Mouse (Mus musculus) midbrain, embryonic 14.5 days (tissue): ENCODE results near the gene Pde10a. TPM values are rescaled to one million over a fixed set of nuclear protein-coding genes. Genes with fewer than 3 reads are reported as not detected.

Source experiments
- ATAC-seq: fragments of 200-750 bp; cut with Nextera tagmentation; 2 replicates; pipeline ENCODE4 v1.8.0; 2017; ENCODE audit warnings: moderate number of reproducible peaks, moderate library complexity; ENCODE audit not compliant: low FRiP score, low TSS enrichment
- DNase-seq: peaks from one replicate; pipeline ENCODE4 v3.0.0-alpha.2; 2015
- H3K27ac ChIP-seq: fragments of 300-500 bp; sonication (generic); replicated peaks from 2 replicates; pipeline ENCODE4 v1.5.1; 2014; ENCODE audit warnings: mild to moderate bottlenecking, low read depth, low read length, moderate library complexity
- H3K27me3 ChIP-seq: fragments of 300-500 bp; sonication (generic); 2 replicates; pipeline ENCODE4 v1.6.1; 2014; ENCODE audit warnings: low read length, control low read depth, mixed read lengths; ENCODE audit not compliant: control insufficient read depth, insufficient read depth
- H3K36me3 ChIP-seq: fragments of 300-500 bp; sonication (generic); 2 replicates; pipeline ENCODE4 v1.6.1; 2014; ENCODE audit warnings: low read length, control low read depth; ENCODE audit not compliant: control insufficient read depth, insufficient read depth
- H3K4me1 ChIP-seq: fragments of 300-500 bp; sonication (generic); 2 replicates; pipeline ENCODE4 v1.6.1; 2014; ENCODE audit warnings: mild to moderate bottlenecking, antibody characterized with exemption, low read length, control low read depth; ENCODE audit not compliant: control insufficient read depth, insufficient read depth
- H3K4me2 ChIP-seq: fragments of 300-500 bp; sonication (generic); 2 replicates; pipeline ENCODE4 v1.6.1; 2014; ENCODE audit warnings: mild to moderate bottlenecking, low read length, moderate library complexity
- H3K4me3 ChIP-seq: fragments of 300-500 bp; sonication (generic); replicated peaks from 2 replicates; pipeline ENCODE4 v1.5.1; 2014; ENCODE audit warnings: low read depth, low read length
- H3K9ac ChIP-seq: fragments of 300-500 bp; sonication (generic); replicated peaks from 2 replicates; pipeline ENCODE4 v1.6.1; 2014; ENCODE audit warnings: mild to moderate bottlenecking, low read length, moderate library complexity
- H3K9me3 ChIP-seq: fragments of 300-500 bp; sonication (generic); 2 replicates; pipeline ENCODE4 v1.6.1; 2016; ENCODE audit warnings: low read length, control low read depth, mixed read lengths; ENCODE audit not compliant: control insufficient read depth
- WGBS: fragments of 180-500 bp; shearing (Covaris S2); extraction: QIAGEN DNeasy Blood & Tissue Kit; methylation state at CpG from one replicate; pipeline ENCODE4 v1.1.7; 2014; 5-methylcytosine and 5-hydroxymethylcytosine counted together
- polyA plus RNA-seq: library from polyadenylated mRNA; unstranded; fragments of >200 nt; fragmentation: Nextera tagmentation; extraction: Ambion mirVana; gene quantifications from 2 replicates; pipeline ENCODE4 v1.2.1, GENCODE M21; 2014

Pde10a gene
- polyA plus RNA-seq, 1 experiment from 2014 or later, result 14.1 TPM

GRCm38 (mm10) chr17:8983576-8983975, 458.4 kb downstream of the Pde10a start:
- Histone ChIP-seq H3K9me3 (no peaks in the 10 kb centered on the region), H3K36me3 (peaks cover 47% of the 10 kb centered on the region), H3K4me2 (no peak overlapping the region), H3K27me3 (no peaks in the 10 kb centered on the region), H3K27ac (no peak overlapping the region), H3K4me1 (peaks cover 3% of the 10 kb centered on the region), H3K9ac (no peak overlapping the region), H3K4me3 (no peak overlapping the region)
- 82% methylated on average over 2 of the region's 2 CpGs for WGBS
- ATAC-seq, result no peak
- DNase-seq, result no peak

- Histone ChIP-seq H3K36me3 (peaks cover 30% of the 10 kb centered on the region), H3K27me3 (no peaks in the 10 kb centered on the region), H3K4me1 (peaks cover 10% of the 10 kb centered on the region), H3K27ac (no peak overlapping the region), H3K9ac (no peak overlapping the region), H3K4me3 (no peak overlapping the region), H3K4me2 (no peak overlapping the region), H3K9me3 (no peaks in the 10 kb centered on the region)
- DNase-seq (no peak), ATAC-seq (no peak)
- 59% methylated on average over 5 of the region's 5 CpGs for WGBS
These were observed 460.5 kb downstream of the Pde10a start for GRCm38 (mm10) chr17:8985714-8986113.

DNA sequence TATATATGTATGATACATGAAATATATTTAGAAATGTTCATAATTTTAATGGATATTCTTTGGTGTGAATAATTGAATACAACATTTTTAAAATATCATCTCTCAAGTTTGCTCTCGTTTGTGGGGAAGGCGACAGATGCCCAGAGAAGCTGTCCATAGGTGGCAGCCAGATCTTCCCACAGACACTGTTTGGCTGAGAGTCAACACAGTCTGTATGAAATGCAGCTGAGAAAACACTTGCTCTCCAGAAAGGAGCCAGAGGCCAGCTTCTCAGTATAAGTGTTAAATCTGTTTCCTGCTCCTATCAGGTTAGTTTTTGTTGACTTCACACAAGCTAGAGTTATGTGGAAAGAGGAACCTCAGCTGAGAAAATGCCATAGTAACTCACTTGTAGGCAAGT, 461.4 kb downstream of the Pde10a start:
- H3K27me3 ChIP-seq, result no peaks in the 10 kb centered on the region
- H3K27ac ChIP-seq, result no peak overlapping the region
- no peak overlapping the region for H3K9ac ChIP-seq
- no peak overlapping the region for H3K4me2 ChIP-seq
- no peak overlapping the region for H3K4me3 ChIP-seq
- H3K9me3 ChIP-seq, result no peaks in the 10 kb centered on the region
- peaks cover 10% of the 10 kb centered on the region for H3K4me1 ChIP-seq
- 89% methylated on average over 2 of the region's 2 CpGs for WGBS
- DNase-seq (no peak), ATAC-seq (no peak)
- H3K36me3 ChIP-seq, result peaks cover 21% of the 10 kb centered on the region

GRCm38 (mm10) chr17:8987369-8987768, 462.2 kb downstream of the Pde10a start:
- H3K9me3 ChIP-seq, result no peaks in the 10 kb centered on the region
- DNase-seq (no peak), ATAC-seq (no peak)
- peaks cover 18% of the 10 kb centered on the region for H3K36me3 ChIP-seq
- H3K4me1 ChIP-seq, result peaks cover 10% of the 10 kb centered on the region
- 83% methylated on average over 5 of the region's 5 CpGs for WGBS
- no peak overlapping the region for H3K4me3 ChIP-seq
- no peaks in the 10 kb centered on the region for H3K27me3 ChIP-seq
- no peak overlapping the region for H3K9ac ChIP-seq
- no peak overlapping the region for H3K27ac ChIP-seq
- no peak overlapping the region for H3K4me2 ChIP-seq

DNA sequence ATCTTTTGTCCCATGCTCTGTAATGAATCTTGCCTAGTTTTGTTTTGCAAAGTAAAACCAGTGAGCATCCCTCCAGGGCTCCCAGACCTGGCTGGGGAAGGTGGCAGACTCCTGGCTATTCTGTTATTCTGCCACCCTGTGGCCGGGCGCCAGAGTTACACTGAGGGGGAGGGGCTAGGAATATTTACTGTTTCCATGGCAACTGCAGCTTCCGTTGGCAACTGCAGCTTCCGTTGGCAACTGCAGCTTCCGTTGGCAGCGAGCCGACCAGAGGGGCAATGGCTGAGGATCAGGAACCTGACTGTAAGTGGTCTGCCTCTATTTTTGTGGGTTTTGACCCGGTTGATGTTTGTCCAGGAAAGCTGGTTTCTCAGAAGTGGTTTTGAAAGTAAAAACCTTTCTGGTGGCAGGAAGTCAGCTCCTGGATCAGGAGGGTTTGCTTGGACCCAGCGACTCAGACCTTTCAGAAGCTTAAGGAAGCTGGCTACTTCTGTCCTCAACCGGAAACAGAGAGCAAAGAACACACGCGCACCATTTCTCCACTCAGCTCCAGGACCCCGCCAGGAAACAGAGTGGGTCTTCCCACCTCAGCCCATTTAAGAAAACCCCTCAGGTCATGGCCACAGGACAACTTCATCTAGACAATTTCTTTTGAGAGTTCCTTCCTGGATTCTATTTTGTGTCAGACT, 463.1 kb downstream of the Pde10a start, which contains the start of gene 1700010I14Rik:
Gene 1700010I14Rik (plus strand): TSS at position 215 of the 689 bp plus-strand sequence.
- H3K4me3 ChIP-seq, result peak within 1 kb of the TSS; percentile 40
- H3K27ac ChIP-seq, result no peak within 1 kb of the TSS
- H3K9ac ChIP-seq, result peak within 1 kb of the TSS; percentile 30; the same call in 1 of the 2 replicates
- 2% methylated on average over 13 of the region's 13 CpGs for WGBS
- H3K36me3 ChIP-seq, result peaks cover 13% of the 10 kb centered on the region
- H3K4me2 ChIP-seq, result peak within 1 kb of the TSS; percentile 68
- ATAC-seq (peak; percentile 48; the same call in 1 of the 2 replicates), DNase-seq (peak; percentile 91)
- H3K9me3 ChIP-seq, result no peaks in the 10 kb centered on the region
- H3K27me3 ChIP-seq, result no peaks in the 10 kb centered on the region
- H3K4me1 ChIP-seq, result peaks cover 10% of the 10 kb centered on the region

DNA sequence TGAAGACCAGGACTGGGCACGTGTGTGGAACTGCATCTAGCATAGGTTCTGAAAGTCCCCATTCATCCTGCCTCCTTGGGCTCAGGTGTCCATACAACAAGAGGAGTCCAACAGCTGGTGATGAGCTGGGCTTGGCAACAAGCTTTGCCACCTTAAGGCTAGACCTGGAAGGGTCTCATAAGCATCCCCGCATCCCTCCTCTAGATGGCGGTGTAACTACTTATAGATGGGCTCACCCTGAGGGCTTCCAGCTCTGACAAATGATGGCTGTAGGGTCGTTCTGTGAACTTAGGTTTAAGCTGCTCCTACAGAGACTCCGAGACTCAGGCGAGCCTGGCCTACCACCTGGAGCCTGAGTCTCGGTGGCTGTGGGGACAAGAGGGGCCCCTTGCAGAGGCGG, 466.0 kb downstream of the Pde10a start:
- peak; percentile 66 for DNase-seq

GRCm38 (mm10) chr17:8995344-8995743, 470.2 kb downstream of the Pde10a start:
- ATAC-seq, result no peak
- Histone ChIP-seq H3K4me2 (no peak overlapping the region), H3K27me3 (no peaks in the 10 kb centered on the region), H3K36me3 (peaks cover 18% of the 10 kb centered on the region), H3K4me3 (no peak overlapping the region), H3K9me3 (0 out of 2 replicates have a peak, but pooled peaks cover 3% of the 10 kb centered on the region), H3K4me1 (no peaks in the 10 kb centered on the region), H3K9ac (no peak overlapping the region), H3K27ac (no peak overlapping the region)
- no peak for DNase-seq
- 86% methylated on average over 1 of the region's 1 CpGs for WGBS

More for the DNA sequence above, 466.0 kb downstream of the Pde10a start:
- ATAC-seq, result peak; percentile 24; the same call in 1 of the 2 replicates
- no peak overlapping the region for H3K9ac ChIP-seq
- no peak overlapping the region for H3K4me3 ChIP-seq
- H3K9me3 ChIP-seq, result no peaks in the 10 kb centered on the region
- H3K27me3 ChIP-seq, result no peaks in the 10 kb centered on the region
- 25% methylated on average over 8 of the region's 8 CpGs for WGBS
- H3K4me2 ChIP-seq, result no peak overlapping the region
- H3K27ac ChIP-seq, result no peak overlapping the region
- H3K36me3 ChIP-seq, result peaks cover 18% of the 10 kb centered on the region
- peaks cover 10% of the 10 kb centered on the region for H3K4me1 ChIP-seq

GRCm38 (mm10) chr17:9002438-9002837, 477.3 kb downstream of the Pde10a start:
- Histone ChIP-seq H3K9me3 (0 out of 2 replicates have a peak, but pooled peaks cover 5% of the 10 kb centered on the region), H3K36me3 (no peaks in the 10 kb centered on the region), H3K27me3 (no peaks in the 10 kb centered on the region), H3K4me2 (no peak overlapping the region), H3K27ac (no peak overlapping the region), H3K4me3 (no peak overlapping the region), H3K4me1 (no peaks in the 10 kb centered on the region), H3K9ac (no peak overlapping the region)
- 79% methylated on average over 4 of the region's 4 CpGs for WGBS
- no peak for DNase-seq
- no peak for ATAC-seq

GRCm38 (mm10) chr17:9004516-9004915, 479.3 kb downstream of the Pde10a start:
- ATAC-seq (no peak), DNase-seq (no peak)
- Histone ChIP-seq H3K4me2 (no peak overlapping the region), H3K27me3 (no peaks in the 10 kb centered on the region), H3K4me3 (no peak overlapping the region), H3K9ac (no peak overlapping the region), H3K4me1 (no peaks in the 10 kb centered on the region), H3K36me3 (no peaks in the 10 kb centered on the region), H3K9me3 (0 out of 2 replicates have a peak, but pooled peaks cover 5% of the 10 kb centered on the region), H3K27ac (no peak overlapping the region)
- WGBS, result 85% methylated on average over 4 of the region's 4 CpGs
